Mouse (Mus musculus): Measurements from ENCODE around the gene Wipf3. TPM values are rescaled to one million over a fixed set of nuclear protein-coding genes. Genes with fewer than 3 reads are reported as not detected.

The Wipf3 gene
- polyA plus RNA-seq (2014; fragmentation: Nextera tagmentation; extraction: Ambion mirVana) = 2.8 and 3.0 TPM in 2 replicates

GRCm38 (mm10) chr6:54429447-54430194 lies at the start of gene Wipf3:
Gene Wipf3 (plus strand): TSS chr6:54429603.
- Histone ChIP-seq H3K27me3 (ENCODE audit: control insufficient read depth, insufficient read depth, low read length) (no peaks in the 10 kb centered on the region), H3K36me3 (ENCODE audit: control insufficient read depth, insufficient read depth, low read length) (no peaks in the 10 kb centered on the region), H3K9ac (replicated peaks; ENCODE audit: low read depth, low read length) (peak within 1 kb of the TSS; percentile 75), H3K4me1 (ENCODE audit: control insufficient read depth, insufficient read depth, low read length) (no peaks in the 10 kb centered on the region), H3K27ac (ENCODE audit: low read depth, low read length) (peak within 1 kb of the TSS; percentile 53), H3K4me2 (ENCODE audit: low read depth, low read length) (peak within 1 kb of the TSS; percentile 92), H3K4me3 (ENCODE audit: low read depth, low read length) (peak within 1 kb of the TSS; percentile 59), H3K9me3 (ENCODE audit: control insufficient read depth, low read length) (no peaks in the 10 kb centered on the region)
- 1% methylated on average over 65 of the region's 71 CpGs for WGBS
- peak; percentile 90 for ATAC-seq (ENCODE audit: low read depth)

GRCm38 (mm10) chr6:54382636-54383035 lies 46.8 kb upstream of the Wipf3 start:
- Histone ChIP-seq H3K9me3 (ENCODE audit: control insufficient read depth, low read length) (no peaks in the 10 kb centered on the region), H3K4me1 (ENCODE audit: control insufficient read depth, insufficient read depth, low read length) (no peaks in the 10 kb centered on the region), H3K27ac (ENCODE audit: low read depth, low read length) (no peak overlapping the region), H3K4me2 (ENCODE audit: low read depth, low read length) (no peak overlapping the region), H3K36me3 (ENCODE audit: control insufficient read depth, insufficient read depth, low read length) (no peaks in the 10 kb centered on the region), H3K27me3 (ENCODE audit: control insufficient read depth, insufficient read depth, low read length) (no peaks in the 10 kb centered on the region), H3K4me3 (ENCODE audit: low read depth, low read length) (no peak overlapping the region), H3K9ac (replicated peaks; ENCODE audit: low read depth, low read length) (no peak overlapping the region)
- no peak for ATAC-seq (ENCODE audit: low read depth)
- 66% methylated on average over 8 of the region's 8 CpGs for WGBS

GRCm38 (mm10) chr6:54383893-54384524 lies 45.4 kb upstream of the Wipf3 start:
- H3K4me3 ChIP-seq (ENCODE audit: low read depth, low read length) = no peak overlapping the region
- no peaks in the 10 kb centered on the region for H3K4me1 ChIP-seq (ENCODE audit: control insufficient read depth, insufficient read depth, low read length)
- H3K4me2 ChIP-seq (ENCODE audit: low read depth, low read length) = no peak overlapping the region
- no peaks in the 10 kb centered on the region for H3K9me3 ChIP-seq (ENCODE audit: control insufficient read depth, low read length)
- no peaks in the 10 kb centered on the region for H3K36me3 ChIP-seq (ENCODE audit: control insufficient read depth, insufficient read depth, low read length)
- WGBS = 42% methylated on average over 12 of the region's 12 CpGs
- H3K27ac ChIP-seq (ENCODE audit: low read depth, low read length) = no peak overlapping the region
- ATAC-seq (ENCODE audit: low read depth) = no peak
- no peak overlapping the region for H3K9ac ChIP-seq (replicated peaks; ENCODE audit: low read depth, low read length)
- H3K27me3 ChIP-seq (ENCODE audit: control insufficient read depth, insufficient read depth, low read length) = no peaks in the 10 kb centered on the region

GRCm38 (mm10) chr6:54384777-54385176 lies 44.6 kb upstream of the Wipf3 start:
- H3K27ac ChIP-seq (ENCODE audit: low read depth, low read length) = no peak overlapping the region
- no peaks in the 10 kb centered on the region for H3K9me3 ChIP-seq (ENCODE audit: control insufficient read depth, low read length)
- no peaks in the 10 kb centered on the region for H3K4me1 ChIP-seq (ENCODE audit: control insufficient read depth, insufficient read depth, low read length)
- no peak for ATAC-seq (ENCODE audit: low read depth)
- no peak overlapping the region for H3K9ac ChIP-seq (replicated peaks; ENCODE audit: low read depth, low read length)
- H3K4me2 ChIP-seq (ENCODE audit: low read depth, low read length) = no peak overlapping the region
- no peaks in the 10 kb centered on the region for H3K27me3 ChIP-seq (ENCODE audit: control insufficient read depth, insufficient read depth, low read length)
- H3K4me3 ChIP-seq (ENCODE audit: low read depth, low read length) = no peak overlapping the region
- no peaks in the 10 kb centered on the region for H3K36me3 ChIP-seq (ENCODE audit: control insufficient read depth, insufficient read depth, low read length)
- WGBS = 97% methylated on average over 1 of the region's 1 CpGs

- no peaks in the 10 kb centered on the region for H3K27me3 ChIP-seq (ENCODE audit: control insufficient read depth, insufficient read depth, low read length)
- H3K4me2 ChIP-seq (ENCODE audit: low read depth, low read length) = no peak overlapping the region
- no peak for ATAC-seq (ENCODE audit: low read depth)
- H3K4me3 ChIP-seq (ENCODE audit: low read depth, low read length) = no peak overlapping the region
- H3K27ac ChIP-seq (ENCODE audit: low read depth, low read length) = no peak overlapping the region
- WGBS = 84% methylated on average over 4 of the region's 4 CpGs
- H3K9me3 ChIP-seq (ENCODE audit: control insufficient read depth, low read length) = no peaks in the 10 kb centered on the region
- H3K4me1 ChIP-seq (ENCODE audit: control insufficient read depth, insufficient read depth, low read length) = no peaks in the 10 kb centered on the region
- H3K36me3 ChIP-seq (ENCODE audit: control insufficient read depth, insufficient read depth, low read length) = no peaks in the 10 kb centered on the region
- H3K9ac ChIP-seq (replicated peaks; ENCODE audit: low read depth, low read length) = no peak overlapping the region
These were observed 43.0 kb upstream of the Wipf3 start for GRCm38 (mm10) chr6:54386429-54386828.

GRCm38 (mm10) chr6:54387044-54387443 lies 42.4 kb upstream of the Wipf3 start:
- Histone ChIP-seq H3K27me3 (ENCODE audit: control insufficient read depth, insufficient read depth, low read length) (no peaks in the 10 kb centered on the region), H3K36me3 (ENCODE audit: control insufficient read depth, insufficient read depth, low read length) (no peaks in the 10 kb centered on the region), H3K4me2 (ENCODE audit: low read depth, low read length) (no peak overlapping the region), H3K9me3 (ENCODE audit: control insufficient read depth, low read length) (no peaks in the 10 kb centered on the region), H3K4me3 (ENCODE audit: low read depth, low read length) (no peak overlapping the region), H3K9ac (replicated peaks; ENCODE audit: low read depth, low read length) (no peak overlapping the region), H3K27ac (ENCODE audit: low read depth, low read length) (no peak overlapping the region), H3K4me1 (ENCODE audit: control insufficient read depth, insufficient read depth, low read length) (peaks cover under 1% of the 10 kb centered on the region; the same call in 1 of the 2 replicates)
- 91% methylated on average over 3 of the region's 3 CpGs for WGBS
- ATAC-seq (ENCODE audit: low read depth) = no peak

GRCm38 (mm10) chr6:54387751-54388150 lies 41.7 kb upstream of the Wipf3 start:
- Histone ChIP-seq H3K36me3 (ENCODE audit: control insufficient read depth, insufficient read depth, low read length) (no peaks in the 10 kb centered on the region), H3K4me3 (ENCODE audit: low read depth, low read length) (no peak overlapping the region), H3K9me3 (ENCODE audit: control insufficient read depth, low read length) (no peaks in the 10 kb centered on the region), H3K9ac (replicated peaks; ENCODE audit: low read depth, low read length) (no peak overlapping the region), H3K27ac (ENCODE audit: low read depth, low read length) (no peak overlapping the region), H3K4me2 (ENCODE audit: low read depth, low read length) (no peak overlapping the region), H3K4me1 (ENCODE audit: control insufficient read depth, insufficient read depth, low read length) (peaks cover 2% of the 10 kb centered on the region; the same call in 1 of the 2 replicates), H3K27me3 (ENCODE audit: control insufficient read depth, insufficient read depth, low read length) (no peaks in the 10 kb centered on the region)
- no peak for ATAC-seq (ENCODE audit: low read depth)
- 83% methylated on average over 5 of the region's 5 CpGs for WGBS

- Histone ChIP-seq H3K36me3 (ENCODE audit: control insufficient read depth, insufficient read depth, low read length) (no peaks in the 10 kb centered on the region), H3K27me3 (ENCODE audit: control insufficient read depth, insufficient read depth, low read length) (no peaks in the 10 kb centered on the region), H3K4me1 (ENCODE audit: control insufficient read depth, insufficient read depth, low read length) (peaks cover 2% of the 10 kb centered on the region; the same call in 1 of the 2 replicates), H3K4me3 (ENCODE audit: low read depth, low read length) (no peak overlapping the region), H3K4me2 (ENCODE audit: low read depth, low read length) (no peak overlapping the region), H3K27ac (ENCODE audit: low read depth, low read length) (no peak overlapping the region), H3K9ac (replicated peaks; ENCODE audit: low read depth, low read length) (no peak overlapping the region), H3K9me3 (ENCODE audit: control insufficient read depth, low read length) (no peaks in the 10 kb centered on the region)
- ATAC-seq (ENCODE audit: low read depth) = no peak
- 72% methylated on average over 7 of the region's 7 CpGs for WGBS
These were observed 40.6 kb upstream of the Wipf3 start for GRCm38 (mm10) chr6:54388690-54389275.

- Histone ChIP-seq H3K4me1 (ENCODE audit: control insufficient read depth, insufficient read depth, low read length) (peaks cover 2% of the 10 kb centered on the region; the same call in 1 of the 2 replicates), H3K4me3 (ENCODE audit: low read depth, low read length) (no peak overlapping the region), H3K27ac (ENCODE audit: low read depth, low read length) (no peak overlapping the region), H3K9ac (replicated peaks; ENCODE audit: low read depth, low read length) (no peak overlapping the region), H3K27me3 (ENCODE audit: control insufficient read depth, insufficient read depth, low read length) (no peaks in the 10 kb centered on the region), H3K36me3 (ENCODE audit: control insufficient read depth, insufficient read depth, low read length) (no peaks in the 10 kb centered on the region), H3K4me2 (ENCODE audit: low read depth, low read length) (no peak overlapping the region), H3K9me3 (ENCODE audit: control insufficient read depth, low read length) (no peaks in the 10 kb centered on the region)
- ATAC-seq (ENCODE audit: low read depth) = no peak
- 0% methylated on average over 3 of the region's 3 CpGs for WGBS
These were observed 37.6 kb upstream of the Wipf3 start for GRCm38 (mm10) chr6:54391765-54392164.
